Mouse (Mus musculus) limb, embryonic 11.5 days (tissue): Measurements from ENCODE around the gene Rapgef4. TPM values are rescaled to one million over a fixed set of nuclear protein-coding genes. Genes with fewer than 3 reads are reported as not detected.

ENCODE experiments used
- ATAC-seq: fragments of 200-750 bp; cut with Nextera tagmentation; 2 replicates; pipeline ENCODE4 v1.8.0; 2017; ENCODE audit warnings: low read depth; ENCODE audit not compliant: insufficient number of reproducible peaks, low FRiP score, low TSS enrichment
- DNase-seq: peaks from one replicate; pipeline ENCODE4 v3.0.0-alpha.2; 2015; ENCODE audit warnings: low spot score
- H3K27ac ChIP-seq: fragments of 300-500 bp; sonication (generic); replicated peaks from 2 replicates; pipeline ENCODE4 v1.5.1; 2014; ENCODE audit warnings: low read depth, mild to moderate bottlenecking, low read length
- H3K27me3 ChIP-seq: fragments of 300-500 bp; sonication (generic); 2 replicates; pipeline ENCODE4 v1.6.1; 2014; ENCODE audit warnings: mild to moderate bottlenecking, low read length, mixed read lengths; ENCODE audit not compliant: control insufficient read depth, insufficient read depth
- H3K36me3 ChIP-seq: fragments of 300-500 bp; sonication (generic); 2 replicates; pipeline ENCODE4 v1.6.1; 2014; ENCODE audit warnings: mild to moderate bottlenecking, low read length, moderate library complexity, mixed read lengths; ENCODE audit not compliant: control insufficient read depth, insufficient read depth
- H3K4me1 ChIP-seq: fragments of 300-500 bp; sonication (generic); 2 replicates; pipeline ENCODE4 v1.6.1; 2014; ENCODE audit warnings: low read length, mixed read lengths; ENCODE audit not compliant: control insufficient read depth, insufficient read depth
- H3K4me2 ChIP-seq: fragments of 300-500 bp; sonication (generic); 2 replicates; pipeline ENCODE4 v1.6.1; 2014; ENCODE audit warnings: low read depth, mild to moderate bottlenecking, moderate library complexity; ENCODE audit not compliant: severe bottlenecking
- H3K4me3 ChIP-seq: fragments of 300-500 bp; sonication (generic); 2 replicates; pipeline ENCODE4 v1.5.1; 2014; ENCODE audit warnings: low read depth, low read length
- H3K9ac ChIP-seq: fragments of 300-500 bp; sonication (generic); 2 replicates; pipeline ENCODE4 v1.6.1; 2014; ENCODE audit warnings: mild to moderate bottlenecking, low read length
- H3K9me3 ChIP-seq: fragments of 300-500 bp; sonication (generic); 2 replicates; pipeline ENCODE4 v1.6.1; 2016; ENCODE audit warnings: low read length; ENCODE audit not compliant: control insufficient read depth
- WGBS: fragments of 180-500 bp; shearing (Covaris S2); extraction: QIAGEN DNeasy Blood & Tissue Kit; methylation state at CpG from one replicate; pipeline ENCODE4 v1.1.7; 2014; 5-methylcytosine and 5-hydroxymethylcytosine counted together
- polyA plus RNA-seq: library from polyadenylated mRNA; unstranded; fragments of >200 nt; fragmentation: Nextera tagmentation; extraction: Ambion mirVana; gene quantifications from 2 replicates; pipeline ENCODE4 v1.2.1, GENCODE M21; 2014

Gene Rapgef4
- polyA plus RNA-seq, 1 experiment from 2014 or later: 0.88 TPM

DNA sequence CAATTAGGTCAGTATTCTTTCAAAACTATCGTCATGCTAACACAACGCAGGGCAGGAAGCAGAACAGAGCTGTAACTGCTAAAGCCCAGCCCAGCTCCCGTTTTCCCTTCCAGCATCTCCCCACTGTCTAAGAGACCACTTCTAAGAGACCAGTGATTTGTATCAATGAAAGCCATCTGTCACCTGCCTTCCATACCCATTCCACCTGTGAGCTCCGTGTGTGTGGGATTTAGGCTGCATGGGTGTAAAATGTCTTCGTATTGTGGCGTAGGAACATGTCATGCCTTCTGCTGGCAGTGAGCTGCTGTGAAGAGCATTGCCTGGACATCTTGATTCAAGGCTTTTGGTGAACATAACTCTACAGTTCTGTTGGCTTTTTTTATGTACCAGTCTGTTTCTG is 178.2 kb downstream of the Rapgef4 start:
- Histone ChIP-seq H3K27me3 (no peaks in the 10 kb centered on the region; the same call in 1 of the 2 replicates), H3K9me3 (no peaks in the 10 kb centered on the region), H3K36me3 (no peaks in the 10 kb centered on the region), H3K4me2 (no peak overlapping the region), H3K4me3 (no peak overlapping the region), H3K27ac (no peak overlapping the region), H3K4me1 (peaks cover 8% of the 10 kb centered on the region), H3K9ac (no peak overlapping the region)
- ATAC-seq (no peak), DNase-seq (no peak)
- 68% methylated on average over 6 of the region's 6 CpGs for WGBS

DNA sequence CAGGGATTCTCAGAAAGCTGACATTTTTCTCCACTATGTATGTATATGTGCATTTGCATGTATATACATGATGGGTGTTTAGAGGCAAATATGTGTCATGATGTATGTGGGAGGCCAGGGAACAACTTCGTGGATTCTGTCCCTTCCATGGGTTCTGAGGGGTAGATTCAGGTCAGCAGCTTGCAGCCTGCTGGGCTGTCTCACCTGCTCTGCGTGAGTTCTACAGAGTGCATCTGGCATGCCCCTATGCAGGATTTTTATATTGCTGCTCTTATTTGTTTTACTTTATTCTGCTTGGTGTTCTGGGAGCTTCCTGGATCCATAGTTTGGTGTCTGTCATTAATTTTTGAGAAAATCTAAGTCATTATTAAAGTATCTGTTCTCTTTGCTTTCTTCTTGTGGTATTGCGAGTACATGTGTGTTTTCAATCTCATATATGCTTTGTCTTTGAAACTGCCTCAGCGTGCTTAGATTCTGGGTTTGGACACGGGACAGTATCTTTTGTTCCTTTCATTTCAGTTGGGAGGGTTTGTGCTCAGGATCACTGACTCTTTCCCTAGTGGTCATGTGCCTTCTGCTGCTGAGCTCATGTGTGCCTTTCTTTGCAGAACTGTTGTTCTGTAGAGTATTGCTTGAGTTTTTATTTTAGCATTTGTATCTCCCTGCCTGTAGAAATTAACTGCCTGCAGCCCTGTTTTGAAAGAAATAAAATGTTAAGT is 184.3 kb downstream of the Rapgef4 start:
- H3K4me1 ChIP-seq: peaks cover 4% of the 10 kb centered on the region
- no peaks in the 10 kb centered on the region for H3K36me3 ChIP-seq
- H3K27ac ChIP-seq: no peak overlapping the region
- no peaks in the 10 kb centered on the region for H3K27me3 ChIP-seq
- H3K4me3 ChIP-seq: no peak overlapping the region
- ATAC-seq (no peak), DNase-seq (no peak)
- no peak overlapping the region for H3K4me2 ChIP-seq
- no peaks in the 10 kb centered on the region for H3K9me3 ChIP-seq
- WGBS: 86% methylated on average over 5 of the region's 5 CpGs
- no peak overlapping the region for H3K9ac ChIP-seq

DNA sequence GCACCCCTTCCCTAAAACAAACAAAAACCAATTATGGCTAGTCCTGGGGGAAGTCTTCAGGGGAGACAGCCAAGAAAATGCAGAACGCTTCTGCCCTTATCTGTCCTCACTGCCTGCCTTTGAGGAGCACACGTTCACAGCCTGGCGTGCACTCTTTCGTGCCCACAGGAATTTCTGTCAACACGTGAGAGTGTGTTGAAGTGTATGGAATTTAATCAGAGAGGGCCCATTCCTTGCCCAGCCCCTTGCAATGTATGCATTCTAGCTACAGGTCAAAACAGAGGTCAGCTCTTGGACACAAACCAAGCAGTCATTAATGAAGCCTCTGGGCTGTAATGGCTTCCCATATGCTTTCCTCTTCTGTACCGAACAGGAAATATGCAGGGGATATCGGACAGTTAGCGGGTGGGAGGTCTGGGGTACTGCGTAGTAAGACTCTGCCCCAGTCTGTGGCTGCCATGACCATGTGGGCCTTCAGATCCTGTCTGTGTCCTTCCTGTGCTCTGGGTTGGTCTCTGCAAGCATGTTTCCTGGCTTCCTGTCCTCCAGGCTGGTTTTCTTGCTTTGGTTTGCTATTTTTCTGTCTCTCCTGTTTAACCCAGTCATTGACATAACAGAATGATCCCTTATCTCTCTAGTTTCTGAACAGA is 188.5 kb downstream of the Rapgef4 start:
- Histone ChIP-seq H3K4me2 (no peak overlapping the region), H3K36me3 (no peaks in the 10 kb centered on the region), H3K27ac (no peak overlapping the region), H3K27me3 (no peaks in the 10 kb centered on the region), H3K9ac (no peak overlapping the region), H3K9me3 (no peaks in the 10 kb centered on the region), H3K4me3 (no peak overlapping the region), H3K4me1 (peaks cover 4% of the 10 kb centered on the region)
- no peak for ATAC-seq
- no peak for DNase-seq
- 65% methylated on average over 9 of the region's 9 CpGs for WGBS

DNA sequence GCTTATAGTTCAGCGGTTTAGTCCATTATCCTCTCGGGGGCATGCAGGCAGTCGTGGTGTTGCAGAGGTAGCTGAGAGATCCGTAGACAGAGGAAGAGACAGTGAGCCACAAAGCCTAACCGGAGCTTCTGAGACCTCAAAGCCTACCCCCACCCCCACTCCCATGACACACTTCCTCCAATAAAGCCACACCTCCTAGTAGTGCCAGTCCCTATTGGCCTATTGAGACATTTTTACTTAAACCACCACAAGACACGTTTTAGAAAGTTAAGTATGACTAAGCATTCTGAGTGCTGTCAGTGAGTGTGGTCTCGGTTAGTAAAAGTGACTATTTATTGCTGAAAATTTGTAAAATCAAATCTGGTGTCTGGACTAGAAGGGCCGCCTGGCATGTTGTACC is 189.5 kb downstream of the Rapgef4 start:
- H3K27ac ChIP-seq: no peak overlapping the region
- 87% methylated on average over 8 of the region's 8 CpGs for WGBS
- no peaks in the 10 kb centered on the region for H3K36me3 ChIP-seq
- no peak overlapping the region for H3K4me2 ChIP-seq
- peaks cover 4% of the 10 kb centered on the region for H3K4me1 ChIP-seq
- H3K9me3 ChIP-seq: no peaks in the 10 kb centered on the region
- DNase-seq (no peak), ATAC-seq (no peak)
- no peaks in the 10 kb centered on the region for H3K27me3 ChIP-seq
- H3K4me3 ChIP-seq: no peak overlapping the region
- no peak overlapping the region for H3K9ac ChIP-seq

DNA sequence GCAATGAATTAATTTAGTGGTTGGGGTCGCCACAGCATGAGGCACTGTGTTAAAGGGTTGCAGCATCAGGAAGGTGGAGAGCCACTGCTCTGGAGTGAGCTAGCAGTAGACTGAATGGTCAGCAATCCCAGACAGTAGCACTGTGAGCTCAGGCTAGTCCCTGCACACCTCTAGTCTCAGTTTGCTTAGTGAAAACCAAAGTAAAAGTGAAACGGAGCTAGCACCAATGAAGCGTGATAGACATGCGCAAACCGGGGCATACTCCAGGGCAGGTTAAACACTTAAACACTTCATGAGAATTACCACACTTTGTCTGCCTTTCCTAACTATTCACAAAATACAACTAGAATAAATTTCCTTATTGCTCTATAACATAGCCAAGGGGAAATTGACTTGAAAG is 190.2 kb downstream of the Rapgef4 start:
- Histone ChIP-seq H3K4me3 (no peak overlapping the region), H3K9ac (no peak overlapping the region), H3K27ac (no peak overlapping the region), H3K4me1 (peaks cover 4% of the 10 kb centered on the region), H3K9me3 (no peaks in the 10 kb centered on the region), H3K36me3 (no peaks in the 10 kb centered on the region), H3K4me2 (no peak overlapping the region), H3K27me3 (no peaks in the 10 kb centered on the region)
- DNase-seq: no peak
- WGBS: 92% methylated on average over 5 of the region's 5 CpGs
- no peak for ATAC-seq

DNA sequence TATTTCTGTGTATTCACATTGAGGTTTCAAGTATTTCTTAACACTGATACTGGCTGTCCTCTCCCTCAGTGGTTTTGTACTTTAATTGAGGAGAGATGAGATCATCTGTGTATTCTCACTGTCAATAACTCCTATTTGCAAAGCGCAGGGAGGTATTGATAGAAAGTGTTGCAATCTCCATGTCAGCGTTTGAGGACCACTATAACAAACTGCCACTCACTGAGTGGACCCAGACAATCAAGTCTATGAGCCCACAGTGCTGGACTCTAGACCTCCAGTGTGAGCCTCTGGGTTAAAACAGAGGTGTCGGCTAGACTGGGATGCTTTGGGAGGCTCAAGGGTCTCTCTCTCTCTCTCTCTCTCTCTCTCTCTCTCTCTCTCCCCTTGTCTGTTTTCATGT is 192.0 kb downstream of the Rapgef4 start:
- Histone ChIP-seq H3K4me1 (peaks cover 4% of the 10 kb centered on the region), H3K9ac (no peak overlapping the region), H3K36me3 (no peaks in the 10 kb centered on the region), H3K4me2 (no peak overlapping the region), H3K27me3 (no peaks in the 10 kb centered on the region), H3K9me3 (no peaks in the 10 kb centered on the region), H3K4me3 (no peak overlapping the region), H3K27ac (no peak overlapping the region)
- ATAC-seq (no peak), DNase-seq (no peak)
- WGBS: 71% methylated on average over 3 of the region's 3 CpGs

DNA sequence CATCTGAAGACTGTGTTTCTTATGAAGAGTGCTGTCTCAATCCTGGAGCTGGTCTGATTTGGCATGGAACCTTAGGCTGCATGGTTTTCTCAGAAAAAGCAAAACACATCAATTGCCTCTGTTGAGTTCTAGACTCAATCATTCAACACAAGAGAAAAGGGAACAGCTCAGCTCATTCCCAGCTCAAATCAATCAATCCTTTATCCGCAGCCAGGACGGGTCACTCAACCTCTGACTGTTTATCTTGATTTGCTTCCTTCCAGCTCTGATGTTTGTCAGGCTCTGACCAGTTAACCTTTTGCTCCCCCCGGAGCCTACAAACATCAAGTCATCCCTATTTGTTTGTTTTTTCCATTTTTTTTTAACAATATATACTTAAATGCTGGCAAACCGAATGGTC is 192.8 kb downstream of the Rapgef4 start:
- Histone ChIP-seq H3K36me3 (no peaks in the 10 kb centered on the region), H3K4me2 (no peak overlapping the region), H3K27me3 (no peaks in the 10 kb centered on the region), H3K9ac (no peak overlapping the region), H3K9me3 (no peaks in the 10 kb centered on the region), H3K4me1 (peaks cover 4% of the 10 kb centered on the region), H3K4me3 (no peak overlapping the region), H3K27ac (no peak overlapping the region)
- DNase-seq (no peak), ATAC-seq (no peak)
- 36% methylated on average over 4 of the region's 4 CpGs for WGBS

DNA sequence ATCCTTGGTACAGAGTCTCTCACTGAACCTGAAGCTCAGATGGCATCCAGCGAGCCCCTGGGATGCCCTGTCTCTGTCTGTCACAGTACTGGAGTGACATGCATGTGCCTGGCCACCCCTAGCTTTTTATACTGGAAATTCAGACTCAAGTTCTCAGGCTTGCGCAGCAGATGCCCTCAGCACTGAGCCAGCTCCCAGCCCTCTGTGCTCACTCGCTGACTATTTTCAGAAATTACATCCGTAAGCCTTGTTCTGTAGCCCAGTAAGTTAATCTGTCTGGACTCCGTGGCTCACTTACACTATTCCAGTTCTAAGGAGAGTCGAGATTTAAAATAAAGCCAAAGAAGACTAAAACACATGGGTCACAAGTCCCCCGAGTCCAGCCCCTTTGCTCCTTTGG is 194.5 kb downstream of the Rapgef4 start:
- Histone ChIP-seq H3K4me1 (no peaks in the 10 kb centered on the region), H3K36me3 (no peaks in the 10 kb centered on the region), H3K9ac (no peak overlapping the region), H3K27ac (no peak overlapping the region), H3K4me2 (no peak overlapping the region), H3K4me3 (no peak overlapping the region), H3K27me3 (no peaks in the 10 kb centered on the region), H3K9me3 (no peaks in the 10 kb centered on the region)
- WGBS: 76% methylated on average over 7 of the region's 7 CpGs
- DNase-seq (no peak), ATAC-seq (no peak)
